Mouse (Mus musculus) liver, embryonic 14.5 days (tissue): ENCODE results near the gene Snta1.

Experiments used
- CTCF ChIP-seq: IDR thresholded peaks from 2 replicates; pipeline ENCODE4 v1.5.1; 2016; ENCODE audit warnings: antibody characterized with exemption, low read depth, control low read depth
- EP300 ChIP-seq: IDR thresholded peaks from 2 replicates; pipeline ENCODE4 v1.6.1; 2016; ENCODE audit warnings: antibody characterized with exemption, low read depth

- TF ChIP-seq CTCF (peak; percentile 82), EP300 (no peak)
Measured at GRCm38 (mm10) chr2:154373961-154374632, 33.8 kb downstream of the Snta1 start.
